Mouse (Mus musculus) Patski (cell line): ENCODE data around the gene Commd6. TPM values are rescaled to one million over a fixed set of nuclear protein-coding genes. Genes with fewer than 3 reads are reported as not detected.
"Not testable (repeated sequence)": the region's sequence is repeated elsewhere in the genome, so short reads cannot be mapped to it uniquely, and the experiment has no call there.

Experiments used
- ATAC-seq: fragments of 100-300 bp; one replicate; pipeline ENCODE4 v1.8.0; 2021
- CTCF ChIA-PET: fragments of 350-600 bp; sonication (Branson Sonifier 250); formaldehyde crosslinking; loops from one replicate; lab custom pipeline; 2022; ENCODE audit warnings: inconsistent platforms; lab: Charles Lee
- POLR2A ChIA-PET: fragments of 350-600 bp; sonication (Branson Sonifier 250); formaldehyde crosslinking; loops from one replicate; lab custom pipeline; 2022; ENCODE audit warnings: antibody characterized with exemption, inconsistent platforms; lab: Charles Lee
- DNase-seq: peaks from one replicate; pipeline ENCODE4 v3.0.0-alpha.2; 2011; ENCODE audit warnings: low read depth, low spot score
- H3K27me3 ChIP-seq: fragments of 371-371 bp; one replicate; pipeline ENCODE4 v1.5.1; 2021
- CTCF ChIP-seq: fragments of 100-300 bp; IDR thresholded peaks from one replicate; pipeline ENCODE4 v1.5.1; 2021
- in situ Hi-C: fragments of 300-500 bp; cut with MboI; formaldehyde crosslinking; loops from 3 replicates; pipeline ENCODE4 v1.11.1; 2018; ENCODE audit warnings: low pct_unique_long_range_greater_than_20kb, mixed read lengths
- polyA plus RNA-seq: library from polyadenylated mRNA; unstranded; gene quantifications from one replicate; pipeline ENCODE4 v1.2.3, GENCODE M21; 2021

Gene Commd6
- polyA plus RNA-seq, 1 experiment from 2014 or later, result 60.6 TPM

DNA sequence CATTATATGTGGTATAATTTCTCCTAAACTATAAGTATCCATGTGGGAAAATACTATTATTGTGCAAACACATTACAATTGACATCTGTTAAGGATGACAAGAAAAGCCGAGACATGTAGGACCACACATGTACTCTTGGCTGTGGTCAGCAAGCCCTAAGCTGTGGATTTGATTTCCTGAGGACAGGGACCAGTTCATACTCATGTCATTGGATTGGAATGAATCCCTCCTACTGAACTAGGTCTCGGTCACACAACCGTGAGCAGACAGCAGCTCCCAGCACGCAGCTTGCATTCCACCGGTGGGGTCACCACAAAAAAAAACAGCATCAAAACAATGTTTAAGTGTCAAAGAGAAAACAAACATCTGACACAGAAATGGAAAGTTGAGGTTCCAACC is 46.5 kb downstream of the Commd6 start:
- H3K27me3 ChIP-seq, result no peaks in the 10 kb centered on the region
- in situ Hi-C loops, result no loop called here
- no peak for DNase-seq
- ChIA-PET CTCF (interaction anchor here (0.7 to 1.1 kb wide), 2 partner anchors 9 to 22 kb away, joined by 3 read pairs; no protein-coding TSS in a partner anchor), POLR2A (interaction anchor here (0.6 kb wide), 1 partner anchor 324 kb away, joined by 6 read pairs; no protein-coding TSS in a partner anchor)
- ATAC-seq, result peak; percentile 69
- no peak for TF ChIP-seq CTCF

DNA sequence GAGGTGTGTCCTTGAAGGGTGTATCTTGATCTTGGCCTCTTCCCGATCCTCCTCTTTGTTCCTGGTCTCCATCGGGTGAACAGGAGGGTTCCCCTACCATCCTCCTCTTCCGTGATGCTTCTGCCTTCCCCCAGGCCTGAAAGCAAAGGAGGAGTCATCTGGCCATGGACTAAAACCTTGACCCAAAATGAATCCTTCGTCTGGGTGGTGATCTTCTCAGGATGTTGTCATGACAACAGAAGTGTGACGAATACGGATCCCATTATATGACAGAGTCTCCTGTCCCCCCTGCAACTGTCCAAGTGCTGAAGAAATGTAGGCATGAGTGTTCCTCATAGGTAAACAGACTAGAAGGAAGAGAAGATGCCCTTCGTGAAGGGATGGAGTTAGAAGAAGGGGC is 47.1 kb downstream of the Commd6 start:
- no peak for TF ChIP-seq CTCF
- ChIA-PET POLR2A (no interaction called here), CTCF (no interaction called here)
- no peaks in the 10 kb centered on the region for H3K27me3 ChIP-seq
- DNase-seq, result no peak
- no peak for ATAC-seq
- in situ Hi-C loops, result no loop called here

DNA sequence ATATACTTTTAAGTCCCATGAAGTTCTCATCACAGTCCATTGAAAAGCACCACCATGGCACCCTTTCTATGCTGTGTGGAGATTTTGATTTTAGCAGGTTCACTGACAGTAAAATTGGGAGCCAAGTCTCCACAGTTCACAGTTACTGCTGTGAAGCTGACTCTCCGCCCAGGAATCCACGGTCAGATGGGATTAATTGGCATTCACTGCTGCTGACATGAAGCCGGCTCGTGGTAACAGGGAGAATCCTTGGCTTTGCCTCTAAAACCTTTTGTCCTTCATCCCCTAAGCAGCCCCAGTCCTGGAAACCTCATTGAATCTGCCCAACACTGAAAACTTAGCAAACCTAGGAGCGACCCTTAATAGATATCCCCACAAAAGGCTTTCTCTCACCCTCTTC is 49.4 kb downstream of the Commd6 start:
- H3K27me3 ChIP-seq, result no peaks in the 10 kb centered on the region
- no peak for TF ChIP-seq CTCF
- POLR2A ChIA-PET, result interaction anchor here (1.1 kb wide), 1 partner anchor 77 kb away, joined by 3 read pairs; no protein-coding TSS in a partner anchor
- DNase-seq, result no peak
- no peak for ATAC-seq
- CTCF ChIA-PET, result interaction anchor here (0.9 kb wide), 1 partner anchor 13 kb away, joined by 3 read pairs; no protein-coding TSS in a partner anchor
- in situ Hi-C loops, result no loop called here

- CTCF ChIA-PET, result interaction anchor here (0.6 kb wide), 1 partner anchor 20 kb away, joined by 4 read pairs; no protein-coding TSS in a partner anchor
- POLR2A ChIA-PET, H3K27me3 ChIP-seq, DNase-seq, ATAC-seq, in situ Hi-C loops: not testable (repeated sequence)
Measured at GRCm38 (mm10) chr14:101588209-101588991, 52.1 kb downstream of the Commd6 start.

- DNase-seq, H3K27me3 ChIP-seq, in situ Hi-C loops, ATAC-seq, POLR2A ChIA-PET: not testable (repeated sequence)
- CTCF ChIA-PET, result interaction anchor here (0.6 kb wide), 1 partner anchor 19 kb away, joined by 4 read pairs; no protein-coding TSS in a partner anchor
Measured at GRCm38 (mm10) chr14:101587366-101588040, 53.0 kb downstream of the Commd6 start.

DNA sequence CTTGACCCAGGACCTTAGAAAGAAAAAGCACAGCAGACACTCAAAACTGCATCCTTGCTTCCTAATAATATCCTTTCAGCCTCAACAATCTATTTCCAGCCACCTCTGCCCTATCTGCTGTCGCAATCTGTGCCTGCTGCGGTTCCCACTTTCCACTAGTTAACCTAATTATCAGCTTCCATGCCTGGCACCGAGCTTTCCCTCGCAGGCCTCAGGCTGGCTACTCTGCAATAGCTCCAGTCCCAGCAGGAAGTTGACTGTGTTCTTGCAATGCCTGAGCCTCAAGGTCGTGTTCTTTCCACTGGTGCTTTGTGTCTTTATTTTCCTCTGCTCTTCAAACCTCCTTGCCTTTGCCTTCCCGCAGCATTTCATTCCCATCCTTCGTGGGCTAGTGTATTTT is 54.4 kb downstream of the Commd6 start:
- CTCF ChIA-PET, result interaction anchor here (0.9 to 1.6 kb wide), 3 partner anchors 10 to 13 kb away, joined by 3 to 5 read pairs (median 4); no protein-coding TSS in a partner anchor
- in situ Hi-C loops, result no loop called here
- no peak for ATAC-seq
- H3K27me3 ChIP-seq, result no peaks in the 10 kb centered on the region
- POLR2A ChIA-PET, result no interaction called here
- TF ChIP-seq CTCF, result no peak
- no peak for DNase-seq

Other genes with a start within 250 kb of the Commd6 start
- gene Tbc1d4, start 31.5 kb downstream of the Commd6 start, polyA plus RNA-seq, result 11.8 TPM
- 53.0 TPM for gene Uchl3, start 13.3 kb upstream of the Commd6 start, polyA plus RNA-seq
- gene Gm9922, start 89.1 kb upstream of the Commd6 start, polyA plus RNA-seq, result 3.2 TPM
- 60.7 TPM for gene Lmo7, start 89.3 kb upstream of the Commd6 start, polyA plus RNA-seq